Mouse (Mus musculus) kidney, embryonic 14.5 days (tissue): ENCODE data around the gene Fbxl16. TPM values are rescaled to one million over a fixed set of nuclear protein-coding genes. Genes with fewer than 3 reads are reported as not detected.

ENCODE experiments used
- ATAC-seq: fragments of 200-750 bp; cut with Nextera tagmentation; 2 replicates; pipeline ENCODE4 v1.8.0; 2017; ENCODE audit warnings: moderate number of reproducible peaks, mild to moderate bottlenecking, moderate TSS enrichment, moderate library complexity; ENCODE audit not compliant: low FRiP score, low TSS enrichment
- H3K27ac ChIP-seq: fragments of 300-500 bp; sonication (generic); 2 replicates; pipeline ENCODE4 v1.5.1; 2014; ENCODE audit warnings: low read depth, mild to moderate bottlenecking, low read length, moderate library complexity, mixed read lengths
- H3K27me3 ChIP-seq: fragments of 300-500 bp; sonication (generic); 2 replicates; pipeline ENCODE4 v1.6.1; 2014; ENCODE audit warnings: mild to moderate bottlenecking, low read length; ENCODE audit not compliant: control insufficient read depth, insufficient read depth
- H3K36me3 ChIP-seq: fragments of 300-500 bp; sonication (generic); 2 replicates; pipeline ENCODE4 v1.6.1; 2014; ENCODE audit warnings: low read length, mixed read lengths; ENCODE audit not compliant: control insufficient read depth, insufficient read depth
- H3K4me1 ChIP-seq: fragments of 300-500 bp; sonication (generic); 2 replicates; pipeline ENCODE4 v1.6.1; 2014; ENCODE audit warnings: low read length, mixed read lengths; ENCODE audit not compliant: control insufficient read depth, insufficient read depth
- H3K4me2 ChIP-seq: fragments of 300-500 bp; sonication (generic); replicated peaks from 2 replicates; pipeline ENCODE4 v1.6.1; 2014; ENCODE audit warnings: low read depth, mild to moderate bottlenecking, low read length
- H3K4me3 ChIP-seq: fragments of 300-500 bp; sonication (generic); 2 replicates; pipeline ENCODE4 v1.5.1; 2014; ENCODE audit warnings: mild to moderate bottlenecking, low read length
- H3K9ac ChIP-seq: fragments of 300-500 bp; sonication (generic); 2 replicates; pipeline ENCODE4 v1.6.1; 2014; ENCODE audit warnings: low read depth, mild to moderate bottlenecking, low read length, moderate library complexity
- H3K9me3 ChIP-seq: fragments of 300-500 bp; sonication (generic); 2 replicates; pipeline ENCODE4 v1.6.1; 2016; ENCODE audit warnings: low read length; ENCODE audit not compliant: control insufficient read depth
- WGBS: fragments of 180-500 bp; shearing (Covaris S2); extraction: QIAGEN DNeasy Blood & Tissue Kit; methylation state at CpG from one replicate; pipeline ENCODE4 v1.1.7; 2014; 5-methylcytosine and 5-hydroxymethylcytosine counted together
- microRNA-seq: library from miRNA; unstranded; fragments of <30 nt; microRNA quantifications from one replicate; pipeline ENCODE4, GENCODE M21; 2016
- polyA plus RNA-seq: library from polyadenylated mRNA; unstranded; fragments of >200 nt; fragmentation: Nextera tagmentation; extraction: Ambion mirVana; gene quantifications from 2 replicates; pipeline ENCODE4 v1.2.1, GENCODE M21; 2014

Gene Fbxl16
- polyA plus RNA-seq, 1 experiment from 2014 or later, result 1.3 TPM

DNA sequence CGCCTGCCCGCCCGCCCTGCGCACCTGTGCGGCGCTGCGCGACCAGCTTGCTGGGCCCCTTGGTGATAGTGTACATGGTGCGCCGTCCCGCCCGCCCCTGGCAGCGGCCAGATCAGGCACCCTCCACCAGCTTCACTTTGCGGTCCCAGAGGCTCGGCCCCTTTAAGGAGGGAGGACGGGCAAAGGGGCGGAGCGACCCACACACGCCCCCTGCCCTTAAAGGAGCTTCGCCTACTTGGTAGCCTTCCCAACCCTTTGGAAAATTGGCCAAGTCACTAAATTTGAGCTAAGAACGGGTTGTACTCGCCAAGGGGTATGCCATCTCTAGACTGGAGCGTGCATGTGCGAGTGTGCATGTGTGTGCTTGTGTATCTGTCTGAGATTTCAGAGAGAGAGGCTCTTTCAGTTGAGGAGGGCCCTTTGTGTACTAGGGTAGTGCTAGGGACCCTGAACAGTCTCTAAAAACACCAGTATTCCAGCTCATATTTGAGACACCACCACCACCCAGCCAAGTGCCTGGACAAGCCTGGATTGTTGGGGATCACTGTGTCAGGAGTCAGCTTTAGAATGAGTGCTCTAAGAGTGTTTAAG, 59.8 kb downstream of the Fbxl16 start, which contains the start of gene Mcrip2:
TSS of gene Mcrip2 (minus strand) at position 164 of the 591 bp plus-strand sequence.
- Histone ChIP-seq H3K27me3 (no peaks in the 10 kb centered on the region), H3K9ac (peak within 1 kb of the TSS; percentile 72), H3K4me2 (peak within 1 kb of the TSS; percentile 93), H3K36me3 (no peaks in the 10 kb centered on the region), H3K4me3 (peak within 1 kb of the TSS; percentile 77), H3K4me1 (peaks cover 13% of the 10 kb centered on the region; the same call in 1 of the 2 replicates), H3K9me3 (no peaks in the 10 kb centered on the region), H3K27ac (peak within 1 kb of the TSS; percentile 51)
- WGBS, result under 1% methylated on average over 24 of the region's 24 CpGs
- peak; percentile 84 for ATAC-seq

DNA sequence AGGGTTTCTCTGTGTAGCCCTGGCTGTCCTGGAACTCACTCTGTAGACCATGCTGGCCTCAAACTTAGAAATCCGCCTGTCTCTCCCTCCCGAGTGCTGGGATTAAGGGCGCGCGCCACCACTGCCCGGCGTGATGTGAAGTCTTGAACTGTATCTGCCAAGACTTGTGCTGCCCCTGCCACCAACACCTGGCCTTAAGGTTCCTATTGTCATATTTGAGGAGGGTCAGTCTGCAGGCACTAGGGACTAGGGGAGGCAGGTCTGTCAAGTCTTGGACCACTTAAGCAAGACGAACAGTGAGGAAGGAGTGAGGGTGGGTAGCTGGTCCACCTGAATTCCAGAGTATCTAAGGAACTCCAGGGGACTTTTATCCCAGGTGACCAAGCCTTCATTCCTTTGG, 60.6 kb downstream of the Fbxl16 start:
- Histone ChIP-seq H3K4me3 (no peak overlapping the region), H3K27ac (no peak overlapping the region), H3K9ac (no peak overlapping the region), H3K4me2 (no peak overlapping the region), H3K4me1 (peaks cover 18% of the 10 kb centered on the region; the same call in 1 of the 2 replicates), H3K27me3 (no peaks in the 10 kb centered on the region), H3K9me3 (no peaks in the 10 kb centered on the region), H3K36me3 (no peaks in the 10 kb centered on the region)
- 93% methylated on average over 8 of the region's 8 CpGs for WGBS
- no peak for ATAC-seq

DNA sequence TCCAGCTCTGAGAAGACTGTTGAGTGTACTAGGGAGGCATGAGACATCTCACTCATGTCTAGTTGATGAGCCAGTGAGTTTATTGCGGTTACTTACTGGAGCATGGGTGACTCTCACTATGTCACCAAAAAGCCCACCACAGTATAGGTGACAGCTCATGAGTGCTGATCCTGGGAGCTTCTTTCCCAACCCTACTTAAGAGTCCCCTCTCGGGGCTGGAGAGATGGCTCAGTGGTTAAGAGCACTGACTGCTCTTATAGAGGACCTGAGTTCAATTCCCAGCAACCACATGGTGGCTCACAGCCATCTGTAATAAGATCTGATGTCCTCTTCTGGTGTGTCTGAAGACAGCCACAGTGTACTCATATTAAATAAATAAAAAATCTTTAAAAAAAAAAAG, 61.1 kb downstream of the Fbxl16 start:
- H3K4me2 ChIP-seq, result no peak overlapping the region
- H3K27ac ChIP-seq, result no peak overlapping the region
- H3K27me3 ChIP-seq, result no peaks in the 10 kb centered on the region
- no peak overlapping the region for H3K9ac ChIP-seq
- 80% methylated on average over 2 of the region's 2 CpGs for WGBS
- ATAC-seq, result no peak
- no peak overlapping the region for H3K4me3 ChIP-seq
- H3K9me3 ChIP-seq, result no peaks in the 10 kb centered on the region
- no peaks in the 10 kb centered on the region for H3K36me3 ChIP-seq
- peaks cover 18% of the 10 kb centered on the region; the same call in 1 of the 2 replicates for H3K4me1 ChIP-seq

Small RNA genes within 50 kb of the gene (microRNA-seq; reads per million reads assigned to microRNA genes)
- gene Mir3082, result 0.84 reads per million
- gene Mir6966, result not detected

Other genes starting within 250 kb of the Fbxl16 start
- gene Sox8, start 238.4 kb upstream of the Fbxl16 start, polyA plus RNA-seq, result 6.5 and 8.5 TPM in 2 replicates
- gene Lmf1, start 230.0 kb upstream of the Fbxl16 start, polyA plus RNA-seq, result 21.3 and 29.8 TPM in 2 replicates
- 0.50 and 1.5 TPM in 2 replicates for gene Gng13, start 91.9 kb upstream of the Fbxl16 start, polyA plus RNA-seq
- gene Chtf18, start 81.7 kb upstream of the Fbxl16 start, polyA plus RNA-seq, result 17.3 and 26.0 TPM in 2 replicates
- 21.6 and 22.1 TPM in 2 replicates for gene Rpusd1, start 81.4 kb upstream of the Fbxl16 start, polyA plus RNA-seq
- gene Mslnl, start 73.0 kb upstream of the Fbxl16 start, polyA plus RNA-seq, result not detected in 2 replicates
- gene Msln, start 54.7 kb upstream of the Fbxl16 start, polyA plus RNA-seq, result 2.6 and 3.3 TPM in 2 replicates
- gene Narfl, start 35.3 kb upstream of the Fbxl16 start, polyA plus RNA-seq, result 25.3 and 27.3 TPM in 2 replicates
- 75.4 and 75.6 TPM in 2 replicates for gene Haghl, start 23.4 kb upstream of the Fbxl16 start, polyA plus RNA-seq
- gene Ccdc78, start 22.5 kb upstream of the Fbxl16 start, polyA plus RNA-seq, result 0.32 and 0.41 TPM in 2 replicates
- 90.2 and 111 TPM in 2 replicates for gene Fam173a, start 16.2 kb upstream of the Fbxl16 start, polyA plus RNA-seq
- gene AC134908.4, start 13.4 kb upstream of the Fbxl16 start, polyA plus RNA-seq, result not detected in 2 replicates
- gene Metrn, start 11.9 kb upstream of the Fbxl16 start, polyA plus RNA-seq, result 8.2 and 28.6 TPM in 2 replicates
- 21.4 and 32.0 TPM in 2 replicates for gene Wdr24, start 14.5 kb downstream of the Fbxl16 start, polyA plus RNA-seq
- gene Jmjd8, start 19.8 kb downstream of the Fbxl16 start, polyA plus RNA-seq, result 45.7 and 47.0 TPM in 2 replicates
- 350 and 425 TPM in 2 replicates for gene Stub1, start 24.3 kb downstream of the Fbxl16 start, polyA plus RNA-seq
- 2.0 and 2.5 TPM in 2 replicates for gene Rhbdl1, start 28.2 kb downstream of the Fbxl16 start, polyA plus RNA-seq
- gene Gm20683, start 32.7 kb downstream of the Fbxl16 start, polyA plus RNA-seq, result 1.7 and 2.6 TPM in 2 replicates
- 13.0 and 21.7 TPM in 2 replicates for gene Rhot2, start 35.8 kb downstream of the Fbxl16 start, polyA plus RNA-seq
- gene Wdr90, start 52.4 kb downstream of the Fbxl16 start, polyA plus RNA-seq, result 21.4 and 27.5 TPM in 2 replicates
- 40.0 and 41.4 TPM in 2 replicates for gene Mcrip2, start 59.7 kb downstream of the Fbxl16 start, polyA plus RNA-seq
- gene Mettl26, start 66.0 kb downstream of the Fbxl16 start, polyA plus RNA-seq, result 83.9 and 85.3 TPM in 2 replicates
- gene Wfikkn1, start 71.8 kb downstream of the Fbxl16 start, polyA plus RNA-seq, result 0.99 and 1.2 TPM in 2 replicates
- 17.2 and 20.4 TPM in 2 replicates for gene Rab40c, start 110.6 kb downstream of the Fbxl16 start, polyA plus RNA-seq
- gene Pigq, start 135.9 kb downstream of the Fbxl16 start, polyA plus RNA-seq, result 51.5 and 77.2 TPM in 2 replicates
- 0.28 and 0.43 TPM in 2 replicates for gene Nhlrc4, start 135.9 kb downstream of the Fbxl16 start, polyA plus RNA-seq
- gene A930017K11Rik, start 143.5 kb downstream of the Fbxl16 start, polyA plus RNA-seq, result 2.8 and 4.4 TPM in 2 replicates
- 27.1 and 35.3 TPM in 2 replicates for gene Capn15, start 176.7 kb downstream of the Fbxl16 start, polyA plus RNA-seq